Mouse (Mus musculus) kidney, postnatal 0 days (tissue): ENCODE results near the gene Tcp11. TPM values are rescaled to one million over a fixed set of nuclear protein-coding genes. Genes with fewer than 3 reads are reported as not detected.

Source experiments
- ATAC-seq: fragments of 200-750 bp; cut with Nextera tagmentation; replicated peaks from 2 replicates; pipeline ENCODE4 v1.8.0; 2017; ENCODE audit warnings: low read depth, moderate number of reproducible peaks, moderate TSS enrichment, moderate library complexity; ENCODE audit not compliant: low FRiP score
- DNase-seq: peaks from one replicate; pipeline ENCODE4 v3.0.0-alpha.2; 2016; ENCODE audit warnings: low spot score
- H3K27ac ChIP-seq: fragments of 300-500 bp; sonication (generic); 2 replicates; pipeline ENCODE4 v1.5.1; 2014; ENCODE audit warnings: mild to moderate bottlenecking
- H3K27me3 ChIP-seq: fragments of 300-500 bp; sonication (generic); 2 replicates; pipeline ENCODE4 v1.6.1; 2014; ENCODE audit warnings: low read length, mixed read lengths; ENCODE audit not compliant: insufficient read depth
- H3K36me3 ChIP-seq: fragments of 300-500 bp; sonication (generic); 2 replicates; pipeline ENCODE4 v1.6.1; 2014; ENCODE audit warnings: low read length, mixed read lengths; ENCODE audit not compliant: insufficient read depth
- H3K4me1 ChIP-seq: fragments of 300-500 bp; sonication (generic); replicated peaks from 2 replicates; pipeline ENCODE4 v1.6.1; 2014; ENCODE audit warnings: antibody characterized with exemption, low read length, mixed read lengths; ENCODE audit not compliant: insufficient read depth
- H3K4me2 ChIP-seq: fragments of 300-500 bp; sonication (generic); 2 replicates; pipeline ENCODE4 v1.6.1; 2014; ENCODE audit warnings: mild to moderate bottlenecking, low read length, moderate library complexity, mixed read lengths
- H3K4me3 ChIP-seq: fragments of 300-500 bp; sonication (generic); replicated peaks from 2 replicates; pipeline ENCODE4 v1.5.1; 2014; ENCODE audit warnings: low read depth, low read length
- H3K9ac ChIP-seq: fragments of 300-500 bp; sonication (generic); 2 replicates; pipeline ENCODE4 v1.6.1; 2014; ENCODE audit warnings: low read depth, low read length
- H3K9me3 ChIP-seq: fragments of 300-500 bp; sonication (generic); replicated peaks from 2 replicates; pipeline ENCODE4 v1.6.1; 2016; ENCODE audit warnings: low read length, inconsistent platforms, mixed read lengths
- CTCF ChIP-seq: IDR thresholded peaks from 2 replicates; pipeline ENCODE4 v1.5.1; 2016; ENCODE audit warnings: antibody characterized with exemption, low read depth, mild to moderate bottlenecking, moderate library complexity
- WGBS: fragments of 180-500 bp; shearing (Covaris S2); extraction: QIAGEN DNeasy Blood & Tissue Kit; methylation state at CpG from one replicate; pipeline ENCODE4 v1.1.7; 2014; 5-methylcytosine and 5-hydroxymethylcytosine counted together
- polyA plus RNA-seq: library from polyadenylated mRNA; unstranded; fragments of >200 nt; fragmentation: Nextera tagmentation; extraction: Ambion mirVana; gene quantifications from 2 replicates; pipeline ENCODE4 v1.2.1, GENCODE M21; 2015

Tcp11 gene
- polyA plus RNA-seq, 1 experiment from 2014 or later: 5.8 TPM

- no peak overlapping the region for H3K27ac ChIP-seq
- H3K4me1 ChIP-seq: peaks cover 3% of the 10 kb centered on the region
- TF ChIP-seq CTCF: no peak
- 64% methylated on average over 9 of the region's 9 CpGs for WGBS
- no peaks in the 10 kb centered on the region for H3K36me3 ChIP-seq
- H3K9ac ChIP-seq: no peak overlapping the region
- DNase-seq (no peak), ATAC-seq (no peak)
- H3K9me3 ChIP-seq: no peaks in the 10 kb centered on the region
- H3K27me3 ChIP-seq: no peaks in the 10 kb centered on the region
- H3K4me3 ChIP-seq: no peak overlapping the region
- H3K4me2 ChIP-seq: no peak overlapping the region
Observed at GRCm38 (mm10) chr17:28031281-28031941, 49.0 kb downstream of the Tcp11 start.

GRCm38 (mm10) chr17:28030446-28030845 is 50.0 kb downstream of the Tcp11 start:
- DNase-seq: no peak
- Histone ChIP-seq H3K4me3 (no peak overlapping the region), H3K9ac (no peak overlapping the region), H3K27ac (0 out of 2 replicates have a peak overlapping the region, but pooled peaks have one; percentile 15), H3K36me3 (no peaks in the 10 kb centered on the region), H3K4me2 (no peak overlapping the region), H3K27me3 (no peaks in the 10 kb centered on the region), H3K9me3 (no peaks in the 10 kb centered on the region), H3K4me1 (peaks cover 6% of the 10 kb centered on the region)
- no peak for ATAC-seq
- WGBS: 84% methylated on average over 10 of the region's 10 CpGs
- TF ChIP-seq CTCF: no peak

- Histone ChIP-seq H3K4me1 (peaks cover 15% of the 10 kb centered on the region), H3K9ac (no peak overlapping the region), H3K27me3 (no peaks in the 10 kb centered on the region), H3K4me3 (no peak overlapping the region), H3K36me3 (no peaks in the 10 kb centered on the region), H3K27ac (peak overlapping the region; percentile 15; the same call in 1 of the 2 replicates), H3K9me3 (no peaks in the 10 kb centered on the region), H3K4me2 (no peak overlapping the region)
- no peak for ATAC-seq
- no peak for TF ChIP-seq CTCF
- 56% methylated on average over 2 of the region's 2 CpGs for WGBS
- DNase-seq: peak; percentile 58
Observed at GRCm38 (mm10) chr17:28029308-28029707, 51.1 kb downstream of the Tcp11 start.

- no peak for TF ChIP-seq CTCF
- Histone ChIP-seq H3K36me3 (no peaks in the 10 kb centered on the region), H3K27ac (no peak overlapping the region), H3K4me1 (peaks cover 24% of the 10 kb centered on the region), H3K9ac (no peak overlapping the region), H3K4me2 (no peak overlapping the region), H3K9me3 (no peaks in the 10 kb centered on the region), H3K27me3 (no peaks in the 10 kb centered on the region), H3K4me3 (no peak overlapping the region)
- DNase-seq (no peak), ATAC-seq (no peak)
- WGBS: 54% methylated on average over 10 of the region's 10 CpGs
Observed at GRCm38 (mm10) chr17:28028236-28028635, 52.2 kb downstream of the Tcp11 start.

- Histone ChIP-seq H3K27me3 (no peaks in the 10 kb centered on the region), H3K4me1 (peaks cover 33% of the 10 kb centered on the region), H3K4me2 (no peak overlapping the region), H3K9ac (no peak overlapping the region), H3K36me3 (no peaks in the 10 kb centered on the region), H3K27ac (no peak overlapping the region), H3K9me3 (no peaks in the 10 kb centered on the region), H3K4me3 (no peak overlapping the region)
- no peak for DNase-seq
- no peak for TF ChIP-seq CTCF
- 92% methylated on average over 6 of the region's 6 CpGs for WGBS
- ATAC-seq: no peak
Observed at GRCm38 (mm10) chr17:28027197-28027596, 53.2 kb downstream of the Tcp11 start.

GRCm38 (mm10) chr17:28026111-28026872 is 54.1 kb downstream of the Tcp11 start:
- no peaks in the 10 kb centered on the region for H3K27me3 ChIP-seq
- H3K4me3 ChIP-seq: no peak overlapping the region
- no peak for TF ChIP-seq CTCF
- H3K9ac ChIP-seq: no peak overlapping the region
- H3K9me3 ChIP-seq: no peaks in the 10 kb centered on the region
- peaks cover 34% of the 10 kb centered on the region for H3K4me1 ChIP-seq
- no peak for DNase-seq
- no peaks in the 10 kb centered on the region for H3K36me3 ChIP-seq
- H3K27ac ChIP-seq: peak overlapping the region; percentile 38
- no peak for ATAC-seq
- 73% methylated on average over 14 of the region's 14 CpGs for WGBS
- H3K4me2 ChIP-seq: no peak overlapping the region
